Mouse (Mus musculus) midbrain, postnatal 0 days (tissue): Measurements from ENCODE around the gene Gm15448. TPM values are rescaled to one million over a fixed set of nuclear protein-coding genes. Genes with fewer than 3 reads are reported as not detected.
"Not testable (repeated sequence)": the region's sequence is repeated elsewhere in the genome, so short reads cannot be mapped to it uniquely, and the experiment has no call there.

ENCODE experiments used
- ATAC-seq: fragments of 200-750 bp; cut with Nextera tagmentation; 2 replicates; pipeline ENCODE4 v1.8.0; 2017; ENCODE audit warnings: moderate number of reproducible peaks, mild to moderate bottlenecking, moderate TSS enrichment, moderate library complexity; ENCODE audit not compliant: low FRiP score
- DNase-seq: peaks from one replicate; pipeline ENCODE4 v3.0.0-alpha.2; 2015; ENCODE audit warnings: low spot score
- H3K27ac ChIP-seq: fragments of 300-500 bp; sonication (generic); 2 replicates; pipeline ENCODE4 v1.5.1; 2014; ENCODE audit warnings: low read depth, mild to moderate bottlenecking, low read length, mixed read lengths
- H3K27me3 ChIP-seq: fragments of 300-500 bp; sonication (generic); 2 replicates; pipeline ENCODE4 v1.6.1; 2014; ENCODE audit warnings: low read length, control low read depth, mixed read lengths; ENCODE audit not compliant: insufficient read depth
- H3K36me3 ChIP-seq: fragments of 300-500 bp; sonication (generic); 2 replicates; pipeline ENCODE4 v1.6.1; 2014; ENCODE audit warnings: low read length, control low read depth, mixed read lengths; ENCODE audit not compliant: insufficient read depth
- H3K4me1 ChIP-seq: fragments of 300-500 bp; sonication (generic); 2 replicates; pipeline ENCODE4 v1.6.1; 2014; ENCODE audit warnings: mild to moderate bottlenecking, control low read depth, antibody characterized with exemption, low read length, mixed read lengths; ENCODE audit not compliant: insufficient read depth
- H3K4me2 ChIP-seq: fragments of 300-500 bp; sonication (generic); 2 replicates; pipeline ENCODE4 v1.6.1; 2014; ENCODE audit warnings: low read depth, mild to moderate bottlenecking, low read length, mixed read lengths; ENCODE audit not compliant: poor library complexity, severe bottlenecking
- H3K4me3 ChIP-seq: fragments of 300-500 bp; sonication (generic); 2 replicates; pipeline ENCODE4 v1.5.1; 2014; ENCODE audit warnings: low read depth, mild to moderate bottlenecking, low read length, moderate library complexity
- H3K9ac ChIP-seq: fragments of 300-500 bp; sonication (generic); replicated peaks from 2 replicates; pipeline ENCODE4 v1.6.1; 2014; ENCODE audit warnings: mild to moderate bottlenecking, low read length, moderate library complexity, mixed read lengths; ENCODE audit not compliant: poor library complexity, severe bottlenecking
- H3K9me3 ChIP-seq: fragments of 300-500 bp; sonication (generic); 2 replicates; pipeline ENCODE4 v1.6.1; 2016; ENCODE audit warnings: low read length, control low read depth
- WGBS: fragments of 180-500 bp; shearing (Covaris S2); extraction: QIAGEN DNeasy Blood & Tissue Kit; methylation state at CpG from one replicate; pipeline ENCODE4 v1.1.7; 2014; 5-methylcytosine and 5-hydroxymethylcytosine counted together
- polyA plus RNA-seq: library from polyadenylated mRNA; unstranded; fragments of >200 nt; fragmentation: Nextera tagmentation; extraction: Ambion mirVana; gene quantifications from 2 replicates; pipeline ENCODE4 v1.2.1, GENCODE M21; 2015
- total RNA-seq: library from RNA; depleted of rRNA; stranded (reverse); fragments of >200 nt; gene quantifications from 2 replicates; pipeline ENCODE4 v1.2.3, GENCODE M21; 2014; rRNA removed

Gm15448 gene
- total RNA-seq (not detected in 2 replicates), polyA plus RNA-seq (not detected in 2 replicates)

DNA sequence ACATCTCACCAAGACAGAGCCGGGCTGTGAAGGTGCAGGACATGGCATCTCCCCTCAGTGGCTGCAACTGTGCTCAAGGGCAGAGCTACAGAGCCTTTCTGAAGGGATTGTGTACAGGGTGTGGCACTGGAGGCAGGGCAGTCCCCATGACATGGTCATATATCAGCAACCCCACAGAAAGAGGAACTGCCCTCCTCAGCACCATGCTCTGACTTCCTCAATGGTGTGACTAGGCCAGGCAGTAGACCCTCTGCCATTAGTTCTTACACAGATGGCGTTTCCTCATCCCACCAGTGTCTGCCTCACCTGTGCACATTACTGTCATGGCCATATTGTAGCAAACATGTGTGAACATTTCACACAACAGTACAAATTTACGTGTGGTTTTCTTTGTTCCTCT lies at the start of gene Gm15448:
TSS of gene Gm15448 (minus strand) at position 89 of the 400 bp plus-strand sequence.
- H3K4me2 ChIP-seq, H3K4me3 ChIP-seq, H3K4me1 ChIP-seq, H3K9me3 ChIP-seq, H3K27ac ChIP-seq, DNase-seq, H3K36me3 ChIP-seq, H3K27me3 ChIP-seq, H3K9ac ChIP-seq, ATAC-seq: not testable (repeated sequence)
- WGBS = 42% methylated on average over 1 of the region's 3 CpGs

- H3K9ac ChIP-seq, H3K36me3 ChIP-seq, H3K4me1 ChIP-seq, H3K9me3 ChIP-seq, ATAC-seq, H3K4me2 ChIP-seq, DNase-seq, H3K27ac ChIP-seq, H3K4me3 ChIP-seq, H3K27me3 ChIP-seq: not testable (repeated sequence)
- no CpG with 5 or more reads among the region's 1 CpGs for WGBS
Measured at GRCm38 (mm10) chr7:3875032-3875431, 49.5 kb upstream of the Gm15448 start.

- H3K4me3 ChIP-seq, H3K36me3 ChIP-seq, H3K9ac ChIP-seq, DNase-seq, H3K27me3 ChIP-seq, H3K4me1 ChIP-seq, H3K9me3 ChIP-seq, H3K4me2 ChIP-seq, ATAC-seq, H3K27ac ChIP-seq: not testable (repeated sequence)
- no CpG with 5 or more reads among the region's 2 CpGs for WGBS
Measured at GRCm38 (mm10) chr7:3844951-3845350, 19.5 kb upstream of the Gm15448 start, which contains the start of gene Pira2. Gene Pira2 (minus strand): TSS chr7:3845051.

DNA sequence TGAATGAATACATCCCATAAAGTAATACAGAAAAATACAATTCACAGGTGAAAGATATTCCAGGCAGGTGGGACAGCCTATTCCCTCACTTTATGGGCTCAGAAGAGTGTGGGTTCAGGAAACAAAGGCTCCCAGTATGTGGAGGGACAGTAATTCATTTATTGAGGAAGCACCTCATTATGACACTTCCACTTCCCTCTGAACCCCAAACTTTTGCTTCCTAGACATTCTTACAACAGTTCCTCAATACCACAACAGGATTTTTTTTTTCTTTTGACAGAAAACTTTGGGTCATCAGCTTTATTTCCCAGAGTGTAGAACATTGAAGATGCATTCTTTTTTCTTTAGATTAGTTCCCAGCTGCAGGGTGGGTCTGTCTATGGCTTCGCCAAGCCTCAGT lies 12.4 kb upstream of the Gm15448 start:
- H3K4me3 ChIP-seq, H3K27me3 ChIP-seq, H3K4me1 ChIP-seq, DNase-seq, H3K27ac ChIP-seq, H3K9me3 ChIP-seq, H3K4me2 ChIP-seq, H3K9ac ChIP-seq, H3K36me3 ChIP-seq, ATAC-seq: not testable (repeated sequence)
- WGBS = no CpG with 5 or more reads among the region's 1 CpGs

DNA sequence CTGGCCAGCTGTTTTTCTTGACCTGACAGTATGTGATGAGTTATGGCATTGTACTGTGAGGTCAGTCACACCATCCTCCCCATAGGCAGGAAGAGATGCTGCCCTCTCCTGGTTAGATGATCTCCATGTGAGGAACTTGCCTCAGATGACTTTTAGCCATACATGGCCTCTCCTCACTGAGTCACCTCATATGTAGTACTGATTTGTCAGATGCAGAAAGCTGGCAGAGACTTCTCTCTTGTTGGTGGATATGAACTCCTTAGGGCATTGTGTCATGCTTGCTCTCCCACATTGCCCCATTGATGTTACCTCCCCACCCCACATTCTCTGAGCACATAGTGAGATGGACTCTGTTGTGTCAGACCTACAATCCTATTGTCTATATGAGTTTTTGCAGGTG lies 5.1 kb upstream of the Gm15448 start:
- not testable (repeated sequence) for DNase-seq, H3K4me2 ChIP-seq, H3K4me1 ChIP-seq, H3K9ac ChIP-seq, H3K9me3 ChIP-seq, H3K36me3 ChIP-seq, H3K27ac ChIP-seq, ATAC-seq, H3K4me3 ChIP-seq, H3K27me3 ChIP-seq

DNA sequence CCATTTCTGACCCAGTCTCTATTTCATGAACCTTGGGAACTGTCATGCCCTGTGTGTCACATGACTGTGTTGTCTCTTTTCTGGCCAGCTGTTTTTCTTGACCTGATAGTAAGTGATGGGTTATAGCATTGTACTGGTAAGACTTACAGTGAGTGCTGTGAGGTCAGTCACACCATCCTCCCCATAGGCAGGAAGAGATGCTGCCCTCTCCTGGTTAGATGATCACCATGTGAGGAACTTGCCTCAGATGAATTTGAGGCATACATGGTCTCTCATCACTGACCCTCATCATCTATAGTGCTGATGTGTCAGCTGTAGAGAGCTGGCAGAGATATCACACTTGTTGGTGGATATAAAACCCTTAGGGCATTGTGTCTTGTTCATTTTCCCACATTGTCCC lies 13.6 kb downstream of the Gm15448 start:
- not testable (repeated sequence) for H3K9ac ChIP-seq, H3K4me1 ChIP-seq, DNase-seq, H3K4me3 ChIP-seq, H3K9me3 ChIP-seq, H3K27ac ChIP-seq, H3K36me3 ChIP-seq, H3K4me2 ChIP-seq, H3K27me3 ChIP-seq, ATAC-seq

DNA sequence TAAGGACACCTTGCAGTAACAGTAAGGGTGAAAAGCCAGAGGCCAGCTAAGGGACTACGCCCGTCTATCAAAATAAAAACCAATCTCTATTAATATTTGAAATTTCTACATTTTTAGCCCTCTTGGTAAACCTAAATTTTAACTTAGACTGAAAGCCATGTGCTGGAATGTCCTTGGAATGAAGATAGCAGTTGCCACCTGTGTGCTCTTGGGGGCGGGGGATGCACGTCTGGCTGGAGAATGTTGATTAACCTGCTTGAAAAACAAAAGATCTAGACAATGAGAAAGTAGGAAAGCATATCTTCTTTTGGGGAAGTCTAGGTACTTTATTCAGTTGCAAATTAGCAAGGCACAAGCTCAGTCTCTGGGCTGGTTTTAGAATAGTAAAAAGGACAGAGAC lies 22.6 kb downstream of the Gm15448 start:
- H3K9me3 ChIP-seq, H3K4me3 ChIP-seq, H3K4me1 ChIP-seq, H3K27ac ChIP-seq, H3K4me2 ChIP-seq, H3K9ac ChIP-seq, DNase-seq, ATAC-seq, H3K36me3 ChIP-seq, H3K27me3 ChIP-seq: not testable (repeated sequence)
- 85% methylated on average over 4 of the region's 4 CpGs for WGBS

- not testable (repeated sequence) for H3K4me3 ChIP-seq, ATAC-seq, H3K4me1 ChIP-seq, H3K27me3 ChIP-seq, DNase-seq, H3K9ac ChIP-seq, H3K36me3 ChIP-seq, H3K27ac ChIP-seq, H3K4me2 ChIP-seq, H3K9me3 ChIP-seq
- WGBS = 82% methylated on average over 3 of the region's 3 CpGs
Measured at GRCm38 (mm10) chr7:3799940-3800339, 25.5 kb downstream of the Gm15448 start.

DNA sequence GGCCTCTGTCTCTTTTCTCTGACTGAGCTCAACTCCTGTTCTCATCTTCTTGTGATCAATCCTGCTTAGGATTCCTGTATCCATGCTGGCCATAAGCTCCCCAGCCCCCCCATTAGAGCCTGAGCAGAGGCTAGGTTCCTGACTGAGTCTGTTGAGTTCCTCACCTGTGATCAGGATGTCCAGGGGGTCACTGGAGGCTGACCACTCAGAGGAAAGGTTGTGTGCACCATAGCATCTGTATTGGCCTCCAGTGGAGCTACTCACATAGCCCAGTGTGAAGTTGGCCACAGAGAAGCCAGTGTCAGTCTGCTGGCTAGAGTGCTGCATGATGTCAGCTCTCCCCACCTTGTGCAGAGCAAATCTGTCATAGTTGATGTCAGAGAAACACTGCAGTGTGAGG lies 29.2 kb downstream of the Gm15448 start:
- not testable (repeated sequence) for H3K9ac ChIP-seq, H3K27me3 ChIP-seq, H3K4me1 ChIP-seq, H3K4me3 ChIP-seq, H3K9me3 ChIP-seq, H3K4me2 ChIP-seq, H3K36me3 ChIP-seq, ATAC-seq, H3K27ac ChIP-seq, DNase-seq
